Mouse (Mus musculus): ENCODE measurements around the gene Prkd2. TPM values are rescaled to one million over a fixed set of nuclear protein-coding genes. Genes with fewer than 3 reads are reported as not detected.

Prkd2 gene
- polyA plus RNA-seq, 1 experiment = 6.5 TPM

DNA sequence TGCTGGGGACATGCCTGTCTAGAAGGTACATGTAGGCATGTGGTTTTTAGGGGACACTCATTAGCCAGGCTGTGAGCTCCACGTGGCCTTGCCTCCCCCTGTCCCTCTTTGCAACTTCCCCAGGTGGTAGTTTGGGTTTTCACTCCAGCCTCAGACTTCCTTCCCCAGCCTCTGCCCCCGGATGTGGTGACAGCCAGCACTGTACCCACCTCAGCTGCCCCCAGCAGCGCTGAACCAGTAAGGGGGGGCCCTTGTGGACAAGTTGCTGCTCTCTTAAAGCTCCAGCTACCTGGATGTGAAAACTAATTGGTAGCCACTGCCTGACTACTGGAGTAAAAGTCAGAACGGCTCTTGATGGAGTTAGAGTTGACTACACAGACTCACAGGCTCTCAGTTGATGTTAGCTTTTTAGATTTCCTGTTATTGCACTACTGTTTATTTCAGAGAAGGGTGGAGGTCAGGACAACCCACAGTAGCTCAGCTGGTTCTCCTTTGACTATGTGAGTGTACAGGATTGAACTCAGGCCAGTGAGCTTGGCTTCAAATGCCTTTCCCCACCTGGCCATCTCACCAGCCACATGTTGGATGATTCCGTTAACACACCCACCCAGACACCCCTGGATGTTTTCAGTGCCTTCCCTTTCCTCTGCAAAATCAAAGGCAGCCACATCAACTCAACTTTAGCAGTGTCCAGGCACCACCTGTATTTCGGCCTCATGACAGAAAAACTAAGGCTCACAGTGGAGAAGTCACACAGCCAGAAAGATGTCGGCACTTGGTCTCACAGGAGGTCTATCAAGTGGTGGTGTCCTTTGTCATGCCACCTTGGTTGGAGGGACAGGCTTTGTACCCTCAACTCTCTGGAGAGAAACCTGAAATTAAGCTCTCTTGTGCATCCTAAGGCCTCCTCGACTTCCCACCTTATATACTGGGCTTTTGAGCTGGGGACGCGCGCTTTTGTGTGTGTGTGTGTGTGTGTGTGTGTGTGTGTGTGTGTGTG lies 841 bp upstream of the Prkd2 start:
- H3K4me3 ChIP-seq (replicated peaks; ENCODE audit: insufficient read depth, low read depth, low read length) = peak overlapping the region; percentile 84
- H3K27me3 ChIP-seq (ENCODE audit: control insufficient read depth, insufficient read depth, low read length) = no peaks in the 10 kb centered on the region
- 38% methylated on average over 11 of the region's 11 CpGs for WGBS
- TF ChIP-seq CTCF (IDR thresholded peaks at IDR 0.05; ENCODE audit: borderline replicate concordance, insufficient read depth, low read depth, low read length) (no peak), POLR2A (IDR thresholded peaks at IDR 0.05; ENCODE audit: borderline replicate concordance, insufficient read depth, low read length) (no peak)
- H3K4me1 ChIP-seq (ENCODE audit: control insufficient read depth, insufficient read depth, low read length) = no peaks in the 10 kb centered on the region
- H3K27ac ChIP-seq (ENCODE audit: insufficient read depth, low read length) = no peak overlapping the region
- DNase-seq = no peak

DNA sequence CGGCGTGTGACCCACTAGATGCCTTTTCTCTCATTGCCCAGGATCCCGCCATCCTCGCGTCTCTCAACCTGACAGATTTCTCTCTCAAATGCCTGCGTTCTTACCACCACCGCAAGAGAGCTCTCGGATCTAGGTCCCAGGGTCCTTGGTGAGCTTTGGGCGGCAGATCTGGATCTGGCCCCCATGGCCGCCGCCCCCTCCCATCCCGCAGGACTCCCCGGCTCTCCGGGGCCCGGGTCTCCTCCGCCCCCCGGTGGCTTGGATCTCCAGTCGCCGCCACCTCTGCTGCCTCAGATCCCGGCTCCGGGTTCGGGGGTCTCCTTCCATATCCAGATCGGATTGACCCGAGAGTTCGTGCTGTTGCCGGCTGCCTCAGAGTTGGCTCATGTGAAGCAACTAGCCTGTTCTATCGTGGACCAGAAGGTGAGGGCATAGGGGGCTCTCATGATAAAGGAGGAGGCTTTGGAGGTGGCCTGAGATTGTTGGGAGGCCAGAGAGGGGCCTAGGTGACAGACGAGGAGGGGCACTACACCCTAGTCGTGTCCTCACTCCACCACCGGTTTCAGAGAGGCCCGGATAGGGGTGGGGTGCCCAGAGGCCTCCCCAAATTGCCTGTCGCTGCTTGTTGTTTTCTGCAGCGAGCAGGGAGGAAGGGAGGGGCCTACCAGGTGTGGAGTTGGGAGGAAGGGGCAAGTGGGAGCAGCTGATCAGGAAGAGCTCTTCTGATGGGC lies 904 bp downstream of the Prkd2 start:
- Histone ChIP-seq H3K4me3 (replicated peaks; ENCODE audit: insufficient read depth, low read depth, low read length) (peak overlapping the region; percentile 84), H3K27ac (ENCODE audit: insufficient read depth, low read length) (no peak overlapping the region), H3K4me1 (ENCODE audit: control insufficient read depth, insufficient read depth, low read length) (no peaks in the 10 kb centered on the region; the same call in 1 of the 2 replicates), H3K27me3 (ENCODE audit: control insufficient read depth, insufficient read depth, low read length) (no peaks in the 10 kb centered on the region)
- TF ChIP-seq POLR2A (IDR thresholded peaks at IDR 0.05; ENCODE audit: borderline replicate concordance, insufficient read depth, low read length) (no peak), CTCF (IDR thresholded peaks at IDR 0.05; ENCODE audit: borderline replicate concordance, insufficient read depth, low read depth, low read length) (no peak)
- WGBS = 2% methylated on average over 33 of the region's 33 CpGs
- peak in 1 of 2 experiments; percentile 41 for DNase-seq

DNA sequence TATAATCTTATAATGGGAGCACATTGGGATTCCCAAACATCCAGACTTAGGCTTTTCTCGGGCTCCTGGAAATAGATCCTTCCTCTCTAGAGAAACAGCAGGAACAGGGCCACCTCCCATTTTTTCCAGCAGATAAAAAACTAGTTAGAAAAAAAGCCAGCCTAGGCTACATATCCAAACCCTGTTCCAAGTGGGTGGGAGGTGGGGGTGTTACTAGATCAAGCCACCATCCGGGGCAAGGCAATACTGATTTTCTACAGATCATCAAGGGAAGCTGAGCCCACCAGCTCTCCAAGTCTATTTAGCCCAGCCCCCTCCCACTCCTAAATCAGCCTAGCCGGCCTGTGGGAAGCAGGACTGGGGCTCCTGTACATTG lies 2.0 kb downstream of the Prkd2 start:
- H3K4me3 ChIP-seq (replicated peaks; ENCODE audit: insufficient read depth, low read depth, low read length) = no peak overlapping the region
- no peaks in the 10 kb centered on the region; the same call in 1 of the 2 replicates for H3K4me1 ChIP-seq (ENCODE audit: control insufficient read depth, insufficient read depth, low read length)

DNA sequence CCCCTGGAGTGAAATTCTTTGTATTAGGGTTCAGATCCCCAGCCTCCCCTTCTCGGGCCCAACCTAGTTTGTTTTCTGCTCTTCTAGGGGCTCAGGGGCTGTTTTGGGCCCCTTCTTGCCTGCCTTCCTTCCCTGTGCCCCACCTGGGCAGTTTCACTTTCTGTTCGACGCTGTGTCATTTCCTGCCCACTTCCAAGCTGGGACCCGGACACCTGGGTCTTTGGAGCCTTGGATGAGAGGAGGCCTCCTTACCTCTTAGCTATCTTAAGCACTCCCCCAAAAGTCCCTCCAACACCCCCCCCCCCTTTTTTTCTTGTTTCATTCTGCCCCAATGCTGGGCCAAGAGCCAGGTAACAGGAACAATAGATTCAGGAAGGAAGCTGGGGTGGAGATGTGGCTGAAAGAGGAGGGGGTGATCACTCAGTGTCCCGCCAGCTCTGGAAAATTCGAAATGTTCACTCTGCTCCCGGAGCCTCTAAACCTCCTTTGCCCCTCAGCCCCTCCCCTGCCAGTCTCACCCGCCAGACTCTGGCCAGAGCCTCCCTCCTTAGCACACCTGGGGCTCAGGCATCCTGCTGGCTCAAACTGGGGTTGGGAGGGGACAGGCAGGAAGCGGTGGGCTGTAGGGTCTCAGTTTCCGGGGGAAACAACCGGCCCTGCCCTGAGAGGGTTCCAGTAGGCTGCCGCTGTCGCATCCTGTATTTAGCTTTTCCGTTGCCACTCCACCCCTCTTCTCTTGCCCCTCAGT lies 2.5 kb downstream of the Prkd2 start:
- Histone ChIP-seq H3K4me1 (ENCODE audit: control insufficient read depth, insufficient read depth, low read length) (no peaks in the 10 kb centered on the region; the same call in 1 of the 2 replicates), H3K27ac (ENCODE audit: insufficient read depth, low read length) (no peak overlapping the region), H3K27me3 (ENCODE audit: control insufficient read depth, insufficient read depth, low read length) (no peaks in the 10 kb centered on the region), H3K4me3 (replicated peaks; ENCODE audit: insufficient read depth, low read depth, low read length) (no peak overlapping the region)
- DNase-seq = no peak
- WGBS = 63% methylated on average over 14 of the region's 14 CpGs
- no peak for TF ChIP-seq CTCF (IDR thresholded peaks at IDR 0.05; ENCODE audit: borderline replicate concordance, insufficient read depth, low read depth, low read length)
- no peak for TF ChIP-seq POLR2A (IDR thresholded peaks at IDR 0.05; ENCODE audit: borderline replicate concordance, insufficient read depth, low read length)

More for the DNA sequence above, 2.0 kb downstream of the Prkd2 start:
- 86% methylated on average over 3 of the region's 3 CpGs for WGBS
- TF ChIP-seq CTCF (IDR thresholded peaks at IDR 0.05; ENCODE audit: borderline replicate concordance, insufficient read depth, low read depth, low read length) = no peak
- TF ChIP-seq POLR2A (IDR thresholded peaks at IDR 0.05; ENCODE audit: borderline replicate concordance, insufficient read depth, low read length) = no peak
- no peak for DNase-seq
- no peaks in the 10 kb centered on the region for H3K27me3 ChIP-seq (ENCODE audit: control insufficient read depth, insufficient read depth, low read length)
- H3K27ac ChIP-seq (ENCODE audit: insufficient read depth, low read length) = no peak overlapping the region

DNA sequence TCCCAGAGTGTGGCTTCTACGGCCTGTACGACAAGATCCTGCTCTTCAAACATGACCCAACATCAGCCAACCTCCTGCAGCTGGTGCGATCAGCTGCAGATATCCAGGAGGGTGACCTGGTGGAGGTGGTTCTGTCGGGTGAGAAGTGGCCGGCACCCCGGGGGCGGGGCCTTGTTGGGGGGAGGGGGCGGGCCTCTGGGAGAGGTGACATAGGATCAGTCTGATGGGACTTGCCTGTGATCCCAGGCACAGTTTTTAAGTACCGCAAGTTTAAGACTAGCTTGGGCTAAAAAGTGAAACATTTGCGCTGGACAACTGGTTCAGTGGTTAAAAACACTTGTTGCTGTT lies 3.1 kb downstream of the Prkd2 start:
- 53% methylated on average over 10 of the region's 10 CpGs for WGBS
- H3K27ac ChIP-seq (ENCODE audit: insufficient read depth, low read length) = no peak overlapping the region
- TF ChIP-seq CTCF (IDR thresholded peaks at IDR 0.05; ENCODE audit: borderline replicate concordance, insufficient read depth, low read depth, low read length) = no peak
- no peak for TF ChIP-seq POLR2A (IDR thresholded peaks at IDR 0.05; ENCODE audit: borderline replicate concordance, insufficient read depth, low read length)
- H3K27me3 ChIP-seq (ENCODE audit: control insufficient read depth, insufficient read depth, low read length) = no peaks in the 10 kb centered on the region
- DNase-seq = no peak
- H3K4me1 ChIP-seq (ENCODE audit: control insufficient read depth, insufficient read depth, low read length) = no peaks in the 10 kb centered on the region; the same call in 1 of the 2 replicates
- H3K4me3 ChIP-seq (replicated peaks; ENCODE audit: insufficient read depth, low read depth, low read length) = no peak overlapping the region

DNA sequence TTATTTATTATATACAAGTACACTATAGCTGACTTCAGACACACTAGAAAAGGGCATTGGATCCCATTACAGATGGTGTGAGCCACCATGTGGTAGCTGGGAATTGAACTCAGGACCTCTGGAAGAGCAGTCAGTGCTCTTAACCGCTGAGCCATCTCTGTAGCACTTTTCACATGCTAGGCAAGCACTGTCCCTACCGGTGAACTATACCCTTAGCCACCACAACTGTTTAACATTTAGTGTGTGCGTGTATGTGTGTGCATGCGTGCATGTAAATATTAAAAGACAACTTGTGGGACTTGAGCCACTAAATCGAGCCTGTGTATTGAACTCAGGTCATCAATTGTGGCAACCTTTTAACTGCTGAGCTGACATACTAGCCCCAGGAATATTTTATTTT lies 4.1 kb downstream of the Prkd2 start:
- no peak for DNase-seq
- no peak for TF ChIP-seq POLR2A (IDR thresholded peaks at IDR 0.05; ENCODE audit: borderline replicate concordance, insufficient read depth, low read length)
- no peak for TF ChIP-seq CTCF (IDR thresholded peaks at IDR 0.05; ENCODE audit: borderline replicate concordance, insufficient read depth, low read depth, low read length)
- WGBS = 94% methylated on average over 5 of the region's 5 CpGs

DNA sequence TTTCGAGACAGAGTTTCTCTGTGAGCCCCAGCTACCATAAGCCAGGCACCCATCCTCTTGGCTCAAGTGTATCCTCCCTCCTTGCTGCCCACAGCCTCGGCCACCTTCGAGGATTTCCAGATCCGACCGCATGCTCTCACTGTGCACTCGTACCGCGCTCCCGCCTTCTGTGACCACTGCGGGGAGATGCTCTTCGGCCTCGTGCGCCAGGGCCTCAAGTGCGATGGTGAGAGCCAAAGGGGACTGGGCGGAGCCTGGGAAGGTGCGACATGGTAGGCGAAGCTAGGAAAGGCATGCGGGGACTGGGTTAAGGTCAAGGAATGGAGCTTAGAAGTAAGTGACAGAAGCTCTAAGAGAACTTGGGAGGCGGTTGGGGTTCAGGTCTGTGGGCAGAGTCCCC lies 4.8 kb downstream of the Prkd2 start:
- WGBS = 85% methylated on average over 19 of the region's 19 CpGs
- Histone ChIP-seq H3K4me1 (ENCODE audit: control insufficient read depth, insufficient read depth, low read length) (no peaks in the 10 kb centered on the region; the same call in 1 of the 2 replicates), H3K4me3 (replicated peaks; ENCODE audit: insufficient read depth, low read depth, low read length) (no peak overlapping the region), H3K27ac (ENCODE audit: insufficient read depth, low read length) (no peak overlapping the region), H3K27me3 (ENCODE audit: control insufficient read depth, insufficient read depth, low read length) (no peaks in the 10 kb centered on the region)
- DNase-seq = no peak
- no peak for TF ChIP-seq POLR2A (IDR thresholded peaks at IDR 0.05; ENCODE audit: borderline replicate concordance, insufficient read depth, low read length)
- TF ChIP-seq CTCF (IDR thresholded peaks at IDR 0.05; ENCODE audit: borderline replicate concordance, insufficient read depth, low read depth, low read length) = no peak

More for the DNA sequence above, 4.1 kb downstream of the Prkd2 start:
- Histone ChIP-seq H3K4me3 (replicated peaks; ENCODE audit: insufficient read depth, low read depth, low read length) (no peak overlapping the region), H3K27ac (ENCODE audit: insufficient read depth, low read length) (no peak overlapping the region), H3K4me1 (ENCODE audit: control insufficient read depth, insufficient read depth, low read length) (no peaks in the 10 kb centered on the region; the same call in 1 of the 2 replicates), H3K27me3 (ENCODE audit: control insufficient read depth, insufficient read depth, low read length) (no peaks in the 10 kb centered on the region)

Data from cerebellum, adult 2 months (tissue).